Mouse (Mus musculus) thymus, postnatal 4 days (tissue): ENCODE measurements at regions not wholly inside any gene's neighbourhood (a gene's known extent, or its start where the extent isn't known, plus 50 kb on each side); places are given as distances from the start of the nearest gene placed in this dataset.
A peak's percentile ranks its signal among the peaks of the same experiment; 100 is the strongest.

Source experiments
- DNase-seq: peaks from one replicate; pipeline ENCODE4 v3.0.0; 2021

- no peak for DNase-seq
Measured at GRCm38 (mm10) chr15:93875685-93876084, 280.0 kb upstream of the Prickle1 start.

GRCm38 (mm10) chr15:93874206-93874605 is 278.5 kb upstream of the Prickle1 start:
- no peak for DNase-seq

GRCm38 (mm10) chr15:93857336-93857901 is 261.7 kb upstream of the Prickle1 start:
- no peak for DNase-seq

- DNase-seq = no peak
Measured at GRCm38 (mm10) chr15:93853221-93853620, 257.5 kb upstream of the Prickle1 start.

- DNase-seq = no peak
Measured at GRCm38 (mm10) chr15:93852126-93852525, 256.4 kb upstream of the Prickle1 start.

GRCm38 (mm10) chr15:93850388-93850787 is 254.7 kb upstream of the Prickle1 start:
- no peak for DNase-seq

- no peak for DNase-seq
Measured at GRCm38 (mm10) chr15:93848830-93849229, 253.1 kb upstream of the Prickle1 start.

- DNase-seq = no peak
Measured at GRCm38 (mm10) chr15:93846797-93847196, 251.1 kb upstream of the Prickle1 start.

- DNase-seq = no peak
Measured at GRCm38 (mm10) chr15:93845801-93846200, 250.1 kb upstream of the Prickle1 start.

GRCm38 (mm10) chr15:93832956-93833355 is 237.3 kb upstream of the Prickle1 start:
- DNase-seq = no peak

GRCm38 (mm10) chr15:93832431-93832936 is 236.8 kb upstream of the Prickle1 start:
- peak; percentile 47 for DNase-seq

GRCm38 (mm10) chr15:93831148-93831547 is 235.5 kb upstream of the Prickle1 start:
- no peak for DNase-seq

- no peak for DNase-seq
Measured at GRCm38 (mm10) chr15:93824729-93825694, 229.3 kb upstream of the Prickle1 start.

- DNase-seq = no peak
Measured at GRCm38 (mm10) chr15:93821236-93821635, 225.5 kb upstream of the Prickle1 start.

GRCm38 (mm10) chr15:93812011-93812410 is 216.3 kb upstream of the Prickle1 start:
- DNase-seq = no peak

GRCm38 (mm10) chr15:93807993-93808392 is 212.3 kb upstream of the Prickle1 start:
- no peak for DNase-seq

GRCm38 (mm10) chr15:93807505-93807904 is 211.8 kb upstream of the Prickle1 start:
- no peak for DNase-seq

GRCm38 (mm10) chr15:93804703-93805102 is 209.0 kb upstream of the Prickle1 start:
- DNase-seq = no peak

GRCm38 (mm10) chr15:93790531-93790930 is 194.8 kb upstream of the Prickle1 start:
- DNase-seq = no peak

GRCm38 (mm10) chr15:93789762-93790161 is 194.1 kb upstream of the Prickle1 start:
- no peak for DNase-seq

- DNase-seq = no peak
Measured at GRCm38 (mm10) chr15:93787361-93787760, 191.7 kb upstream of the Prickle1 start.

GRCm38 (mm10) chr15:93785846-93786412 is 190.2 kb upstream of the Prickle1 start:
- DNase-seq = no peak

GRCm38 (mm10) chr15:93783736-93784135 is 188.0 kb upstream of the Prickle1 start:
- DNase-seq = no peak
